Mouse (Mus musculus): ENCODE measurements around the gene Lrrc58. TPM values are rescaled to one million over a fixed set of nuclear protein-coding genes. Genes with fewer than 3 reads are reported as not detected.

Lrrc58 gene
- total and polyA plus RNA-seq, 2 experiments from 2014 or later: 24.2 to 57.6 TPM

GRCm38 (mm10) chr16:37857495-37857894, 10.7 kb upstream of the Lrrc58 start:
- H3K9ac ChIP-seq (replicated peaks; ENCODE audit: low read depth, low read length): no peak overlapping the region
- no peak for DNase-seq (ENCODE audit: low spot score)
- H3K27ac ChIP-seq (ENCODE audit: low read depth): no peak overlapping the region
- no peak overlapping the region for H3K4me3 ChIP-seq (ENCODE audit: low read depth, low read length)
- H3K36me3 ChIP-seq (replicated peaks; ENCODE audit: control insufficient read depth, insufficient read depth, low read length): no peaks in the 10 kb centered on the region
- no peaks in the 10 kb centered on the region for H3K27me3 ChIP-seq (ENCODE audit: control insufficient read depth, insufficient read depth, low read length)
- H3K4me2 ChIP-seq (ENCODE audit: low read depth, low read length): no peak overlapping the region
- ATAC-seq (ENCODE audit: insufficient read depth, low read depth): no peak
- H3K4me1 ChIP-seq (ENCODE audit: control insufficient read depth, insufficient read depth): peaks cover 14% of the 10 kb centered on the region
- TF ChIP-seq CTCF (IDR thresholded peaks at IDR 0.05; ENCODE audit: low read depth) (no peak), EP300 (IDR thresholded peaks at IDR 0.05; ENCODE audit: low read depth) (no peak)
- WGBS: 90% methylated on average over 8 of the region's 8 CpGs
- H3K9me3 ChIP-seq (replicated peaks; ENCODE audit: control insufficient read depth, low read length): no peaks in the 10 kb centered on the region

DNA sequence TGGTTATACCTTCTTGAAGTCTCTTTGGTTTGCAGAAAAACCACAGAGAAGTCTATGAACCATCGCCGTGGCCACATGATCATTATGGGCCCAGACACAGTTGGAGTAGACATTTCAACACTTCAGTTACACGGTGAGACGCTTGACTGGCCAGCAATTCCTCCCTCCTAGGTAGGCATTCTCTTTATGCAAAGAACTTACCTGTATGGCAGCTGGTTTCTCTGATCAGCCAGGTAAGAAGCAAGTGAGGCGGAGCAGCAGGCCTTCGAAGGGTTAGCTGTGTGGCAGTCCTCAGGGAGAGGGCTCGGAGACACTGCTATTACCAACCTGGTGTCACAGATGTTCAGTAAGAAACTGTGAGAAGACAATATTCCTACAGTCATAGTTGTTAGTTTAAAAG, 8.0 kb upstream of the Lrrc58 start:
- no peak overlapping the region for H3K9ac ChIP-seq (replicated peaks; ENCODE audit: low read depth, low read length)
- DNase-seq (ENCODE audit: low spot score): no peak
- H3K4me1 ChIP-seq (ENCODE audit: control insufficient read depth, insufficient read depth): peaks cover 14% of the 10 kb centered on the region
- H3K36me3 ChIP-seq (replicated peaks; ENCODE audit: control insufficient read depth, insufficient read depth, low read length): no peaks in the 10 kb centered on the region
- H3K9me3 ChIP-seq (replicated peaks; ENCODE audit: control insufficient read depth, low read length): no peaks in the 10 kb centered on the region
- no peak for ATAC-seq (ENCODE audit: insufficient read depth, low read depth)
- no peak overlapping the region for H3K4me3 ChIP-seq (ENCODE audit: low read depth, low read length)
- no peak overlapping the region for H3K4me2 ChIP-seq (ENCODE audit: low read depth, low read length)
- no peak overlapping the region for H3K27ac ChIP-seq (ENCODE audit: low read depth)
- no peaks in the 10 kb centered on the region for H3K27me3 ChIP-seq (ENCODE audit: control insufficient read depth, insufficient read depth, low read length)
- TF ChIP-seq EP300 (IDR thresholded peaks at IDR 0.05; ENCODE audit: low read depth): no peak
- TF ChIP-seq CTCF (IDR thresholded peaks at IDR 0.05; ENCODE audit: low read depth): no peak
- 66% methylated on average over 7 of the region's 7 CpGs for WGBS

GRCm38 (mm10) chr16:37861029-37861428, 7.2 kb upstream of the Lrrc58 start, which contains the start of gene Gm36028:
Gene Gm36028, minus strand, starts transcription at chr16:37861146.
- no peak within 1 kb of the TSS for H3K4me2 ChIP-seq (ENCODE audit: low read depth, low read length)
- no peak for TF ChIP-seq EP300 (IDR thresholded peaks at IDR 0.05; ENCODE audit: low read depth)
- TF ChIP-seq CTCF (IDR thresholded peaks at IDR 0.05; ENCODE audit: low read depth): no peak
- H3K9me3 ChIP-seq (replicated peaks; ENCODE audit: control insufficient read depth, low read length): no peaks in the 10 kb centered on the region
- no peaks in the 10 kb centered on the region for H3K36me3 ChIP-seq (replicated peaks; ENCODE audit: control insufficient read depth, insufficient read depth, low read length)
- ATAC-seq (ENCODE audit: insufficient read depth, low read depth) (peak; percentile 62), DNase-seq (ENCODE audit: low spot score) (no peak)
- 38% methylated on average over 7 of the region's 7 CpGs for WGBS
- H3K4me1 ChIP-seq (ENCODE audit: control insufficient read depth, insufficient read depth): peaks cover 14% of the 10 kb centered on the region
- no peak within 1 kb of the TSS for H3K27ac ChIP-seq (ENCODE audit: low read depth)
- no peaks in the 10 kb centered on the region for H3K27me3 ChIP-seq (ENCODE audit: control insufficient read depth, insufficient read depth, low read length)
- no peak within 1 kb of the TSS for H3K9ac ChIP-seq (replicated peaks; ENCODE audit: low read depth, low read length)
- H3K4me3 ChIP-seq (ENCODE audit: low read depth, low read length): no peak within 1 kb of the TSS

DNA sequence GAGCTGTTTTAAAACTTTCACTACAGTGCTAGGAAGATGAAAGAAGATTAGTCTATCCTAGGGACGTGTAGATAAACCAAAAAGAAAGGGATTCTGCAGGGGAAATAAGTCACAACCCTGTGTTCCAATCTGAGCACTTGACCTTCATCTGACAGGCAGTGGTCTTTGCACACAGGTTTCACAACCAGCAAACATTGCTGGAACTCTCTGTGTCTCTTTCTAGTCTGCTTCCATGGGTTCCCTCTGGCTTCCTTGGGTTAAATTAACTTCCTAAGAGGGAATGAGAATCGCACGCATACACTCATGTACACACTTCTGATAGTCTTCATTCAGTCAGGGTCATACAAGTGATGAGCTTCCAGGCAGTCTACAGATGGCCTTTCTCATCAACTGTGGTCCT, 4.3 kb upstream of the Lrrc58 start:
- Histone ChIP-seq H3K4me2 (ENCODE audit: low read depth, low read length) (no peak overlapping the region), H3K4me3 (ENCODE audit: low read depth, low read length) (no peak overlapping the region), H3K4me1 (ENCODE audit: control insufficient read depth, insufficient read depth) (peaks cover 21% of the 10 kb centered on the region), H3K9me3 (replicated peaks; ENCODE audit: control insufficient read depth, low read length) (no peaks in the 10 kb centered on the region), H3K27me3 (ENCODE audit: control insufficient read depth, insufficient read depth, low read length) (no peaks in the 10 kb centered on the region), H3K36me3 (replicated peaks; ENCODE audit: control insufficient read depth, insufficient read depth, low read length) (no peaks in the 10 kb centered on the region), H3K9ac (replicated peaks; ENCODE audit: low read depth, low read length) (no peak overlapping the region), H3K27ac (ENCODE audit: low read depth) (no peak overlapping the region)
- DNase-seq (ENCODE audit: low spot score) (no peak), ATAC-seq (ENCODE audit: insufficient read depth, low read depth) (no peak)
- 72% methylated on average over 3 of the region's 3 CpGs for WGBS
- TF ChIP-seq CTCF (IDR thresholded peaks at IDR 0.05; ENCODE audit: low read depth) (no peak), EP300 (IDR thresholded peaks at IDR 0.05; ENCODE audit: low read depth) (no peak)

DNA sequence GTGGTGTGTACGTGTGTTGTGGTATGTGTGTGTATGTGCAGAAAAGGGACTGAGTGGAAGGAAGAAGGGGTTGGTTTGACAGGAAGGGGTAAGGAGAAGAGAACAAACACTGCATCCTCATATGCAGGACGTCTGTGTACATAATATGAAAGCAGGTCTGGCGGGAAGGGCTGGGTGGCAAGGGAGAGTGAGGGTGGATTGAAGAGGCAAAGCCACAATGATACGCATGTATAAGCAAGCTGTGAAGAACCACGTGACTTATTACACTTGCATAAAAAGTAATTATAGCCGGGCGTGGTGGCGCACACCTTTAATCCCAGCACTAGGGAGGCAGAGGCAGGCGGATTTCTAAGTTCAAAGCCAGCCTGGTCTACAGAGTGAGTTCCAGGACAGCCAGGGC, 2.3 kb upstream of the Lrrc58 start:
- ATAC-seq (ENCODE audit: insufficient read depth, low read depth): no peak
- TF ChIP-seq EP300 (IDR thresholded peaks at IDR 0.05; ENCODE audit: low read depth) (no peak), CTCF (IDR thresholded peaks at IDR 0.05; ENCODE audit: low read depth) (no peak)
- no peak for DNase-seq (ENCODE audit: low spot score)
- H3K4me1 ChIP-seq (ENCODE audit: control insufficient read depth, insufficient read depth): peaks cover 21% of the 10 kb centered on the region
- no peaks in the 10 kb centered on the region for H3K9me3 ChIP-seq (replicated peaks; ENCODE audit: control insufficient read depth, low read length)
- H3K36me3 ChIP-seq (replicated peaks; ENCODE audit: control insufficient read depth, insufficient read depth, low read length): no peaks in the 10 kb centered on the region
- H3K27me3 ChIP-seq (ENCODE audit: control insufficient read depth, insufficient read depth, low read length): no peaks in the 10 kb centered on the region
- H3K9ac ChIP-seq (replicated peaks; ENCODE audit: low read depth, low read length): no peak overlapping the region
- WGBS: 92% methylated on average over 9 of the region's 9 CpGs
- H3K4me3 ChIP-seq (ENCODE audit: low read depth, low read length): no peak overlapping the region
- no peak overlapping the region for H3K4me2 ChIP-seq (ENCODE audit: low read depth, low read length)
- no peak overlapping the region for H3K27ac ChIP-seq (ENCODE audit: low read depth)
